Mouse (Mus musculus) lung, postnatal 4 days (tissue): Measurements from ENCODE around the gene Cfap299.
A peak's percentile ranks its signal among the peaks of the same experiment; 100 is the strongest.

Experiments
- DNase-seq, 2 experiments: peaks; one replicate each; pipeline ENCODE4 v3.0.0; 2021

The Cfap299 gene

DNA sequence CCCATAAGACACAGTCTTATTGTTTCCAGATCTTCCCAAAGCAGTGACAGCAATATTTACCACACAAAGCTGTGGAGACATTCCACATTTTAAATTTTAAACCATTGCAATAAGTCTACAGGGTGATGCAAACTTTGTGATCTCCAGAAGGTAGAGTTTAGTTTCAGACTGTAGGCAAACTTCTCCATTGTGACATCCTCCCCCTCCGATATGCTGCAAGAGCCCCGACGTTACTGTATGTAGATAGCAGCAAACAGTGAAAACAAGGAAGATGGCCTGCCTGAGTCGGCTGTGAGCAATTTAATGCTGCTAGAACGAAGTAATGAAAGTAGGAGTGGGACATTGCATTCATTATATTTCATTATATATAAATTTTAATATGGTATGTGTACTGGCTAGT, 359.1 kb downstream of the Cfap299 start:
- DNase-seq = no peak

DNA sequence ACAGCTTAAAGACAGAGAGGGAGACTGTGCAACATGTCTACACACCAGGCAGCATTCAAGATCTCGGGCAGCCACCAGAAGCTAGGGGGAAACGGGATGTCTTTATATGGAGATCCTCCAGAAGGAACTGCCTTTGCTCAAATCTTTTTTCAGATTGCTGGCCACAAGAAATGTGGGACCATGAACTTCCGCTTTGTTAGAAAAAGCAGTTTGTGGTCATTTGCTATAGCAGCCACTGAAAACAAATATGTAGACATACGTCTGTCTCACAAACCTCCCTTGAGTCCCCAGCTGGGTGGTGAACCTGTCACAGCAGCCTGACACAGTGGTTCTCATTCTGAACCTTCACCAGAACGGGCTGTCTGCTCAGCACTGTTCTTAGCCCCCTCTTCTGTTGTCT, 363.0 kb downstream of the Cfap299 start:
- peak in 1 of 2 experiments; percentile 12 for DNase-seq

DNA sequence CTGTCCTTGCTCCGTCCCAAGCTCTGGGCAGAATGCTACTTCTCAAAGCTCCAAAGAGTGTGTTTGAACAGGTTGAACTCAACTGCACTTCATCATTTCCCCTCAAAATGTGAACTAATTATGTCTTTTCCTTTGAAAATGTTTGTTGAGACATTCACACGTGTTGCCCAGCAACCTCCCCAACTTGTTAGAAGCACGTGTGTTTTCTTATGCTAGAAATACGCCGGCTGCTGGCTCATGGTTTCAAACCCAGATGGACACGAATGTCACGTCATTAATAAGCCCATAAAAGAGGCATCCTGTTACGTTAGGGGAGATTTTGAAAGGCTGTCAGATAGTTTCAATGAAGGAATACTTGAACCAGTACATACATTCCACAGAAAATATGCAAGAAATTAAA, 367.2 kb downstream of the Cfap299 start:
- no peak for DNase-seq

DNA sequence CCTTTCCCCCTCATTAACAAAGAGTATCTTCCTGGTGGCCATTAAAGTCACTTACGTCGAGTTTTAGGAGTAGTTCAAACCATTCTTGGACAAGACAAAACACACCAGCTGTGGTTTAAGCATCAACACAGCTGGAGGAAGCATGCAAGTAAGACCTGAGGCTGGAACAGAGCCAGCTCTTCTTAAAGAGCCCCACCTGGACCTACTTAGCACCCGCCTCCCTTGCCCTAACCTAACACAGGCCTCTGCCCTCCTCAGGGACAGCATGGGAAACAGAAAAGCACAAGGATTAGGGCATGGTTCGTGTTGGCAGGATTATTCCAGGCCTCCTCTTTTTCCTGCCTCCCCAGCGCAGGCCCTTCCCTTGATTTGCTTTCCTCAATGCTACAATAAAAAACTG, 374.9 kb downstream of the Cfap299 start:
- no peak for DNase-seq

- no peak for DNase-seq
These were observed 377.5 kb downstream of the Cfap299 start for GRCm38 (mm10) chr5:98706597-98706996.

DNA sequence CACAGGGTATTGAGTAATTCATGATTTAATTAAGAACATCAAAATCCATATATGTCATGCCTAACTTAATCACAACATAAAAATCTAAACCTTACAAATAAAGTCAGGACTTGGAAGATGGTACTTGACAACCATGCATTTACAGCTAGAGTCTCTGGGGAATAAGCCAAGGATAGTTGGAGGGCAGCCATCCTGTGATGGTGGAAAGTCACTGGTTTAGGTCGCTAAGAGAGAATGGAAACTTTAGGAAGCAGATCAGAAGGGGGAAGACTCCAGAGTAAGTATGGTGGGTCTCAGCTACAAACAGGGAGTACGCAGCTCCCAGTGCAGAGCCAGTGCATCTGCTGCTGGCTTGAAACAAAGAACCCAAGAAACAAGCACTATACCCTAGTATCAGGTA, 386.3 kb downstream of the Cfap299 start:
- DNase-seq = no peak

DNA sequence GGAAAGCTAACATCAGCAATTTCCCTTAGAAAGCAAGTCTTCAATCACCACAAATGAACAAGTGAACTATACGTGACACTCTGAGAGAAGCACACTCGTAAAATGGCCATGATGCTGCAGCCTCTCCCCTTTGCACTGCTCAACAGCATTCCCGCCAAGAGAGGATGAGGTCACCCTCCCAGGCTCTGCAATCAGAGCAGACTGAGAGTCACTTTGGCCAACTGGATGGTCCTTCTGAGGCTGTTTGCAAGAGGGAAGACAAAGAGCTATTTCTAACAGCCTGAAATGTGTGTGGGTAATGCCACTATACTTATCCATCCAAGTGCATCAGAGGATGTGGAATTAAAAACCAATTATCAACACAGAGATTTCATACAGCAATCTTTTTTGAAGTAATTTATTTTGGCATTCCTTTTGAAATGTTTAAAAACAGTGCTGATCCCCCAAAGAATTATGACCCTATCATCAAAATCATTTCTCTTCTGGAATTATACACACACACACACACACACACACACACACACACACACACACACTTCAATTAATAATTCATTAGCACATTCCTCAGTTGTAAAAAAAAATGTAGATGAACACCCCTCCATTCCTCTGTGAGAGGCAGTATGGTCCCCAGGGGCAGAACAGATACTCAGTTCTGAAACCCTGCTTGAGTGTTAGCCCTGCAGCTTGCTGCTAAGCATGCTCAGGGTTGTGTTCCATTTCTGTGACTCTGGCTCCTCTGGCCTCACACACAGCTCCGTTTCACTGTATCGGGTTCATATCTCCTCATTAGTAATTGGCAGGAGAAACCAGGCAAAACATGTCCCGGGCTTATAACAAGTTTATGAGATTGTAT, 403.3 kb downstream of the Cfap299 start:
- DNase-seq = peak in 1 of 2 experiments; percentile 21

DNA sequence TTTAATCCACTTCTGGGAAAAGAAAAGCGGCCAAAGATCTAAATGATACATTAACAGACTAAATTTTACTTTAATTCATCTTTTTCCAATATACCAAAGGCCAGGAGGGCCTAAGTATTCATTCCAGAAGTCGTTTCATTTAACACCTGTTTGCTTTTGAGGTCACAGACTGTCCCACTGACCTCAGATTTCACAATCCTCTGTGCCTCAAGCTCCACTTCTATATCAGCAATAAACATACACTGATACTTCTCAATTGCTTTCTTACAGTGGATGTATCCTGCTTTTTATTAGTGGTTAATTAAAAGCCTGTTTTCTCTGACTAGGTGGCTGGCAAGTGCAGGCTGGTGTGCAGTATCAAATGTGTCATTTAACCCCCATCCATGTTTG, 403.9 kb downstream of the Cfap299 start:
- DNase-seq = no peak

- DNase-seq = peak in 1 of 2 experiments; percentile 21
These were observed 433.0 kb downstream of the Cfap299 start for GRCm38 (mm10) chr5:98761858-98762652.

GRCm38 (mm10) chr5:98778588-98778987, 449.5 kb downstream of the Cfap299 start:
- no peak for DNase-seq

DNA sequence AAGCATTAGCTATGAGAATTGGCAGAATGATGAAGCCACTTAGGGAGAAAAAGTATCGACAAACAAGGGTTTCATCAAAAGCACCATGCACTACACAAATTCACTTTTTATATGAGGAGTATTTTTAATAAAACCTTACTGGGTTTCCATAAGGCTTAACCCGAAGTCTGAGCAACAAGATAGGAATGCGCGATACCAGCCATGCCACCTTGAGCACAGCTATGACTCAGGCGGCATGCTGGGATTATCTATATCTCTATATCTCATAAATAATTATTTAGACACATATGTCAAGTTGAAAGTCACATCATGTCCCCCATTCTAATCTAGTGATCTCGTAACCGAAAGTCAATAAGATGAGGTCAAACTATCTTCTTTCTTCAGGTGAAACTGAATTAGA, 453.0 kb downstream of the Cfap299 start:
- DNase-seq = no peak

DNA sequence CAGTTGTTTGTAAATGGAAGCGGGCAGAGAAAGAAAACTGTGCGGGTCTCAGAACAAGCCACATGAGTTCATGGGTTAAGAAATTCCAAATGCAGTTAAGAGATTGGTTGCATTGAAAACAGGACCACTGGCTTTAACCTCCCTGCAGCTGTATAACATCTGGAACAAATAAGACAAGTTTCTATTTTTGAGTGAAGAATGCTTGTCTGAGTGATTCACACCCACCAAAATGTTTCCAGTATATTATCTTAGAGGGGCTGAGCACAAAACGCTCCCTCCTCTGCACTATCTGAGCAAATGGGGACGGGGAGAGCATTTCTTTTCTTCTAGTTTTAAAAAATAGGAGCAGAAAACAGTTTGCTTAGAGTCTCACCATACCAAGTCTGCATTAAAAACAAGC, 458.6 kb downstream of the Cfap299 start:
- no peak for DNase-seq

- no peak for DNase-seq
These were observed 459.5 kb downstream of the Cfap299 start for GRCm38 (mm10) chr5:98788568-98788967.

GRCm38 (mm10) chr5:98790894-98791607, 461.9 kb downstream of the Cfap299 start:
- no peak for DNase-seq

DNA sequence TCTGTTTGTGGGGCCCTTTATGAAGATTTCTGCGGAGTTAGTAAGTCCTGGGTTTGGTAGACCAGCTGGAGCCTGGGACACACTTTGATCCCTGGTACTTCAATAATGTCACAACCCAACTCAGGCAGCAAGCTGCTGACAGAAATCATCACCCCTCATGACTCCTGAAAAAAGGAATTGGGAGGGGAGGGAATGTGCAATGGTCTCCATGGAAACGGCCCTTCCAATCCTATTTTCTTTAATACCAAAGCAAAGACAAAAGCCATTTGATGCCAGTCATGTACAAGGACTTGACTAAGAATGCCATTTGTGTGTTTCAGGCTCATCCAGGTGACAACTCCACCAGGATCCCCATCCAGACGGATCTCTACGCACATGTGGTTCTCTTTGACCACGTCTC, 472.4 kb downstream of the Cfap299 start:
- no peak for DNase-seq

GRCm38 (mm10) chr5:98804761-98805160, 475.7 kb downstream of the Cfap299 start:
- no peak for DNase-seq

DNA sequence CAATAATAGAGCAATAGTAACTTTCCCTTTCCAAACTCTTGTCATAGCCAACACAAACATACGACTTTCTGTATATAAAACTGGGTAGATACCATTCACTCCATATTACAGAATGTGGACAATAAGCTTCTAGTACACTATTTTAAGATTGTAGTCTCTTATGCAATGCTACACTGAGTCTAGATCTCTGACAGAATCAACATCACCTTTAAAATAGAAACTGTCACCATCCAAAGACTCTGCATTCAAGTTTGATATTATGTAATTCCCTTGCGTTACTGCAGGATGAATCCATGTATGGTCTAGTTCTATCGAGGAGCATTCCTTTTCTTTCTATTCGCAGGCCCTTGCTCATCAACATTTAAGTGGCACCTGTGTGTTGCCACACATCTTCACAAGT, 477.4 kb downstream of the Cfap299 start:
- no peak for DNase-seq

DNA sequence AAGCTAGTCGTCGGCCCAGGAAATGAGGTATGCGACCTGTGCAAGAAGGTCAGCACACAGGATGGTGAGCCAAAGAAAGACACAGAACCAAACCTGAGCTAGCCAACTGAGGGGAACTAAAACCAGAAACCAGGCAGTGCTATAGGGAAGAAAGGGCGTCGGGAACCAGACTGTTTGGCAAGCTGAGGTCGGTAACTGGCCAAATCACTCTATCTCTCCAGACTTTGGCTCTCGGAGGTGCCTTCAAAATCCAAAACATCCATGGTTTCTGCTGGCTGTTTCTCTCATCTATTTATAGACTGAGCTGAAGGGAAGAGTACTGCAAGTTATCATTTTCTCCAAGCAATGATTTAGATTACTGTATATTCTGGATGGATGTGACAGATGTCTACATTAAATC, 477.9 kb downstream of the Cfap299 start:
- peak in 1 of 2 experiments; percentile 29 for DNase-seq

DNA sequence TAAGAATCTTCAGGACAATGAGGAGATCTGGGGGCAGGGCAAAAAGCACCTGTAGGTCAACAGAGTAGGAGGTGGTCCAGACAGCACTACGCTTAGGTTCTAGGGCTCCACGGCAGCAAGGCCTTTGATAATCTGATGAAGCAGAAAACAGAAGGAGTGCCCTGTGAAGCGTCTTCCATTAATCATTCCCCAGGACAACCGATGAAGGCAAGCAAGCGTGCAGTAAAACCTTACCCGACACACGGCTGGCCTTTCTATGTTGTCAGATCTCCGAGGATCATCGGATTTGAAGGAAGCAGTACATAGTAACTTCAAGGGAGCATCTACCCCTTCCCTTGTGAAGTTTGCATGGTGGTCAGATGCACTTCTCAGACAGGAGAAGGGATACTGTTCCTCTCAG, 478.8 kb downstream of the Cfap299 start:
- DNase-seq = no peak

DNA sequence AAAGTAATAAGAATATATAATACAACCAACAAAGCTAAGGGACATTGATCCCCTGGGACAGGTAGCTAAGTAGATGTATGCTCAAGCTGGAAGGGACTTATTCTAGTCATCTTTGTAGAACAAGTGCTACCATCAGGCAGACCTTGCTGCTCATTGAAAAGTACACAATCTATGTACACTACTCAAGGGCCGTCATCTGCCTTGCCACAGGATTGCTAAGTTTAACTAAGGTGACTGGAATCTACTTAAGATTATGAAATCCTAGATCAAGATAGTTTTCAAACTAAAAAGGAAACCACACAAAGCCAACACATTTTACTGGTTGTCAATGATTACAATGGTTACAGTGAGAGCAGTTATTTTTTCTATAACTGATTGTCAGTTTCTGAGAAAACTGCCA, 483.3 kb downstream of the Cfap299 start:
- DNase-seq = no peak

DNA sequence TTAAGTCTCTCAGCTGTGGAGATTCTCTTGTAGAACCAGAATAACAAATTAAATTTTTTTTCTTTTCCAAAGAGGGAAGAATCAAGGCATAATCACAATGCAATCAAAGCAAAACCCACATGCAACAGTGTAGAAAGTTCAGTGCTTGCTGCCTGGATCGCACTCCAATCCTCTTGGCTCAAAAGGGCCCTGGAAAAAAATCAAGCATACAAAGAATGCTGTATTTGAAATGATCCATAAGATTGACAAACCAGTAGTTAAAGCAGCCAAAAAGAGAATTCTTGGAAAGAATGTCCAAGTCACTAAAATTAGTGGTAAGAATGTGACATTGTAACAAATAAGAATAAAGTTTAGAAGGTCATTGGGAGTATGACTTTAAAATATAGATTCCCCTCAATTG, 486.2 kb downstream of the Cfap299 start:
- DNase-seq = no peak

GRCm38 (mm10) chr5:98833760-98834159, 504.7 kb downstream of the Cfap299 start:
- DNase-seq = no peak

- DNase-seq = no peak
These were observed 505.2 kb downstream of the Cfap299 start for GRCm38 (mm10) chr5:98834300-98834699.
